Mouse (Mus musculus): ENCODE data around the gene Hs1bp3. TPM values are rescaled to one million over a fixed set of nuclear protein-coding genes. Genes with fewer than 3 reads are reported as not detected.

The Hs1bp3 gene
- polyA plus RNA-seq, 2 experiments: 2.3 to 2.4 TPM

DNA sequence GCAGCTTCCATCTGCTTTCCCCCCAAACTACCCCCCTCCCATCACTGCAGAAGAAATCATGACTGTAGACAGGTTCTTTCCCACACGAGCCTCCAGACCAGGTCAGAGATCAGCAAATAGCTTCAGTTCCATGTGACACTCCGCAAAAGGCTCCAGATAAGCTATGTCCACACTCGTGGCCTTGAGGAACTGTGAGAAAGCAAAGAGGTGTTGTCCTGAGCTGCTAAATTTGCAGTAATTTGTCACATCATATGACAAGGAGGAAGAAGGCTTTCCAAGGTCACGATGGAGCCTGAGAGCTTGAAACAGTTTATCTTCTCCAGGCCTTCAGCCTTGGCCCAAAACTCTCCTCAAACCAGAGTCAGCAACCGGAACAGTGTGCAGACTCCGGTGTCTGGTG is 70.6 kb downstream of the Hs1bp3 start:
- H3K36me3 ChIP-seq (replicated peaks; ENCODE audit: control insufficient read depth, insufficient read depth, low read depth): no peaks in the 10 kb centered on the region
- TF ChIP-seq EP300 (IDR thresholded peaks at IDR 0.05; ENCODE audit: low read depth): no peak
- TF ChIP-seq CTCF (IDR thresholded peaks at IDR 0.05; ENCODE audit: low read depth): no peak
- ATAC-seq (ENCODE audit: insufficient read depth) (no peak), DNase-seq (ENCODE audit: low read depth in 3 of 3, low spot score in 3 of 3) (no peak)
- H3K4me3 ChIP-seq (ENCODE audit: insufficient read depth in 1 of 2, low read depth in 2 of 2, low read length in 2 of 2): no peak overlapping the region
- H3K4me1 ChIP-seq (replicated peaks; ENCODE audit: control insufficient read depth in 2 of 2, insufficient read depth in 2 of 2, low read length in 1 of 2): peaks cover 0 to 1% of the 10 kb centered on the region in 2 experiments; a peak in 1 of 4 replicates
- H3K27me3 ChIP-seq (ENCODE audit: control insufficient read depth, insufficient read depth, low read length): no peaks in the 10 kb centered on the region
- H3K9me3 ChIP-seq (ENCODE audit: control insufficient read depth, low read length): no peaks in the 10 kb centered on the region
- H3K27ac ChIP-seq: no peak overlapping the region
- no peak overlapping the region for H3K4me2 ChIP-seq (ENCODE audit: low read depth)
- WGBS (ENCODE audit: insufficient replicate concordance): 53% methylated on average over 6 of the region's 6 CpGs
- no peak overlapping the region for H3K9ac ChIP-seq (replicated peaks)

DNA sequence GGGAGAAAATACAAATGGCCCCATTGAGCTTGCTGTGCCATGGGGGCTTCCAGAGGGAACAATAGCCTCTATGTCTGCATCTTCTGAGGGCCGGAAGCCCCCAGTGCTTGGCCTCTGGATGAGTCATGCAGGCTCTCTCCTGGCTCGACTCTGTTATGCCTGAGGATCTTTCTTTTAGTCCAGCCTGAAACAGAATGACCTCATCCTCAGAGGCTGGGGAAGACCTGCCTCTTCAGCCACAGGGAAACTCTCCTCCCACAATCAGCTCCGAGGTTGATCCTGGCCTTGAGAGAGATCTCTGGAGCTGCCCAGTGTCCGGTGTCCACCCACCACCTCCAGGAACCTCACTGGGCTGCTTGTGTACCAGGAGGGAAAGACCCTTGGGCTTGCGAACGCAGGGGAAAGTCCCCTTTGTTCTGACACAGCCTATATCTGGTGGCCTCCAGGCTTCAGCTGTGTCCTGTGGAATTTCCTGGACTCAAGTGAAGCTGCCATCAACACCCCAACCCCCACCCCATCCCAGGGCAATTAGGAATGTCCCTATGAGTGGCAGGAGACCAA is 73.3 kb downstream of the Hs1bp3 start:
- DNase-seq (ENCODE audit: low read depth in 3 of 3, low spot score in 3 of 3): no peak
- no peak for TF ChIP-seq EP300 (IDR thresholded peaks at IDR 0.05; ENCODE audit: low read depth)
- ATAC-seq (ENCODE audit: insufficient read depth): peak; percentile 51; the same call in 1 of the 2 replicates
- no peaks in the 10 kb centered on the region for H3K27me3 ChIP-seq (ENCODE audit: control insufficient read depth, insufficient read depth, low read length)
- H3K9ac ChIP-seq (replicated peaks): no peak overlapping the region
- H3K4me1 ChIP-seq (replicated peaks; ENCODE audit: control insufficient read depth in 2 of 2, insufficient read depth in 2 of 2, low read length in 1 of 2): peaks cover 0 to 1% of the 10 kb centered on the region in 2 experiments; a peak in 1 of 4 replicates
- no peak overlapping the region for H3K4me3 ChIP-seq (ENCODE audit: insufficient read depth in 1 of 2, low read depth in 2 of 2, low read length in 2 of 2)
- 31% methylated on average over 6 of the region's 6 CpGs for WGBS (ENCODE audit: insufficient replicate concordance)
- no peaks in the 10 kb centered on the region for H3K36me3 ChIP-seq (replicated peaks; ENCODE audit: control insufficient read depth, insufficient read depth, low read depth)
- no peak overlapping the region for H3K27ac ChIP-seq
- no peak overlapping the region for H3K4me2 ChIP-seq (ENCODE audit: low read depth)
- no peaks in the 10 kb centered on the region for H3K9me3 ChIP-seq (ENCODE audit: control insufficient read depth, low read length)

GRCm38 (mm10) chr12:8387281-8387680 is 74.0 kb downstream of the Hs1bp3 start:
- Histone ChIP-seq H3K4me2 (ENCODE audit: low read depth) (no peak overlapping the region), H3K4me3 (ENCODE audit: insufficient read depth in 1 of 2, low read depth in 2 of 2, low read length in 2 of 2) (no peak overlapping the region), H3K27ac (no peak overlapping the region), H3K27me3 (ENCODE audit: control insufficient read depth, insufficient read depth, low read length) (no peaks in the 10 kb centered on the region), H3K9me3 (ENCODE audit: control insufficient read depth, low read length) (no peaks in the 10 kb centered on the region), H3K9ac (replicated peaks) (no peak overlapping the region), H3K4me1 (replicated peaks; ENCODE audit: control insufficient read depth in 2 of 2, insufficient read depth in 2 of 2, low read length in 1 of 2) (peaks cover 0 to 1% of the 10 kb centered on the region in 2 experiments; a peak in 1 of 4 replicates), H3K36me3 (replicated peaks; ENCODE audit: control insufficient read depth, insufficient read depth, low read depth) (no peaks in the 10 kb centered on the region)
- TF ChIP-seq CTCF (IDR thresholded peaks at IDR 0.05; ENCODE audit: low read depth): no peak
- no peak for TF ChIP-seq EP300 (IDR thresholded peaks at IDR 0.05; ENCODE audit: low read depth)
- ATAC-seq (ENCODE audit: insufficient read depth): no peak
- 69% methylated on average over 1 of the region's 1 CpGs for WGBS (ENCODE audit: insufficient replicate concordance)
- DNase-seq (ENCODE audit: low read depth in 3 of 3, low spot score in 3 of 3): no peak

DNA sequence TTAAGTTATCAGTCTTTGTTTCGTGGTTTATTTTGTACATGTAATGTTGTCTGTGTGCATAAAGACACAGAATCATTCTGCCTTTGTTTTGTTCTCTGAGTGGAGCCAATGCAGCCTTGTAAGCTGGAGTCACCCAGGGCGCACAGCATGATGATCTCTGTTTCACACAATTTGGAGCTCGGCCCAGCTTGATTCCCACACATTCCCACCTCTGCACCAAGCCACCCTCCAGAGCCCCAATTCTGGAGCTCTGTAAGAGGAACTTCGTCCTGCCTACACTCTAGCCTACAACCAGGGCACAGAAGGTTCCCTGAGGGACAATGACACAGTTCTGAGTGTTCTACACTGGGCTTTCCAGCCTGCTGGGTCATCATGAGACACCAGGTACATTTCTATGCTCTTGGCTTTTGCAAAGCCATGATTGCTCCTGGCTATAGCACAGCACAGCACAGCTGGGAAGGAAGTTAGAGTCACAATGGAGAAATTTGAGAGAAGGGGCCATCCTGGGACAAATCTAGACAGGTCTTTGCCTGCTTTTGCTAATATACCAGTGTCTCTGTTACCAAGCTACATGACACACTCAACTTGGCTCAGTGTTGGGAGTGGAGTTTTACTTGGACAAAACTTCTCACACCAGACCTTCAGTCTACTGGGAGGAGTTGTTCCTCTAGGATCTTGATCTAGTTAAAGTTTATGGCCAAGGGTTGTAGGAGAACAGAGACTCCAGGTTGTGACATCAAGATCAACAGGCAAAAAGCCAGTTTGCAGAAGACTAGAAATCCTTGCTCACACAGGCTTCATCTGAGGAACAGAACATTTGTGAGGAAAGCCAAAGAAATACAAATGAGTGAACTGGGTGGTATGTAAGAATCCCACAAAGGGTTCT is 75.5 kb downstream of the Hs1bp3 start:
- no peak for DNase-seq (ENCODE audit: low read depth in 3 of 3, low spot score in 3 of 3)
- H3K27ac ChIP-seq: no peak overlapping the region
- H3K9me3 ChIP-seq (ENCODE audit: control insufficient read depth, low read length): no peaks in the 10 kb centered on the region
- H3K4me1 ChIP-seq (replicated peaks; ENCODE audit: control insufficient read depth in 2 of 2, insufficient read depth in 2 of 2, low read length in 1 of 2): peaks cover 0 to 1% of the 10 kb centered on the region in 2 experiments; a peak in 2 of 4 replicates
- no peak for ATAC-seq (ENCODE audit: insufficient read depth)
- H3K27me3 ChIP-seq (ENCODE audit: control insufficient read depth, insufficient read depth, low read length): no peaks in the 10 kb centered on the region
- H3K4me2 ChIP-seq (ENCODE audit: low read depth): no peak overlapping the region
- TF ChIP-seq CTCF (IDR thresholded peaks at IDR 0.05; ENCODE audit: low read depth): no peak
- TF ChIP-seq EP300 (IDR thresholded peaks at IDR 0.05; ENCODE audit: low read depth): no peak
- whole genome bisulfite sequencing (ENCODE audit: insufficient replicate concordance): 42% methylated on average over 4 of the region's 4 CpGs
- no peak overlapping the region for H3K9ac ChIP-seq (replicated peaks)
- no peaks in the 10 kb centered on the region for H3K36me3 ChIP-seq (replicated peaks; ENCODE audit: control insufficient read depth, insufficient read depth, low read depth)
- no peak overlapping the region for H3K4me3 ChIP-seq (ENCODE audit: insufficient read depth in 1 of 2, low read depth in 2 of 2, low read length in 2 of 2)

DNA sequence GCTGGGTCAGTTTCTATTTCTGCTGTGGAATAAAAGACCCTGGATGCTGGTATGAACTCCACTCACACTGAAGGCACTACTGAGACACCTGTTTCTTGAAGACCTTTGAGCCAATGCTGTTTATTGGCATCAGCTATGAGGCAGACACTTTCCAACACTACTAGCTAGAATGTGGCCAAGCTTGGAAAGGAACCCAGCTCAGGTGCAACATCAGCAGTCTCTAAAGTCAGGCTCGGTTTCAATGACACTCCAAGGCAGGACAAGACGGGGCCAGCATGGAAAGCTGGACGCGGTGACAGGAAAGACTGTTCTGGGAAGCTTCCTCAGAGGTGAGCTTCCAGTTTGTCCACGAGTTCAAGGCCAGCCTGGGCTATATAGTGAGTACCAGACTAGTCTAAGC is 80.0 kb downstream of the Hs1bp3 start:
- Histone ChIP-seq H3K9me3 (ENCODE audit: control insufficient read depth, low read length) (no peaks in the 10 kb centered on the region), H3K36me3 (replicated peaks; ENCODE audit: control insufficient read depth, insufficient read depth, low read depth) (no peaks in the 10 kb centered on the region), H3K27ac (no peak overlapping the region), H3K9ac (replicated peaks) (no peak overlapping the region), H3K4me3 (ENCODE audit: insufficient read depth in 1 of 2, low read depth in 2 of 2, low read length in 2 of 2) (no peak overlapping the region), H3K4me1 (replicated peaks; ENCODE audit: control insufficient read depth in 2 of 2, insufficient read depth in 2 of 2, low read length in 1 of 2) (no peaks in the 10 kb centered on the region; a peak in 1 of 4 replicates), H3K4me2 (ENCODE audit: low read depth) (no peak overlapping the region), H3K27me3 (ENCODE audit: control insufficient read depth, insufficient read depth, low read length) (no peaks in the 10 kb centered on the region)
- TF ChIP-seq CTCF (IDR thresholded peaks at IDR 0.05; ENCODE audit: low read depth) (no peak), EP300 (IDR thresholded peaks at IDR 0.05; ENCODE audit: low read depth) (no peak)
- WGBS (ENCODE audit: insufficient replicate concordance): 63% methylated on average over 5 of the region's 5 CpGs
- ATAC-seq (ENCODE audit: insufficient read depth) (no peak), DNase-seq (ENCODE audit: low read depth in 3 of 3, low spot score in 3 of 3) (no peak)

Other genes with a start within 250 kb of the Hs1bp3 start
- 10.4 and 13.3 TPM in 2 replicates for gene Ldah, start 105.3 kb upstream of the Hs1bp3 start, polyA plus RNA-seq (2012; rRNA removed)
- gene Ldah, start 105.3 kb upstream of the Hs1bp3 start, polyA plus RNA-seq (2014; fragmentation: Nextera tagmentation; extraction: Ambion mirVana): 21.2 and 22.4 TPM in 2 replicates
- not detected in 2 replicates for gene Gdf7, start 11.5 kb upstream of the Hs1bp3 start, polyA plus RNA-seq (2012; rRNA removed)
- gene Gdf7, start 11.5 kb upstream of the Hs1bp3 start, polyA plus RNA-seq (2014; fragmentation: Nextera tagmentation; extraction: Ambion mirVana): not detected in 2 replicates
- gene Rhob, start 186.6 kb downstream of the Hs1bp3 start, polyA plus RNA-seq (2012; rRNA removed): 14.1 and 15.2 TPM in 2 replicates
- 6.3 and 6.9 TPM in 2 replicates for gene Rhob, start 186.6 kb downstream of the Hs1bp3 start, polyA plus RNA-seq (2014; fragmentation: Nextera tagmentation; extraction: Ambion mirVana)

All from liver, embryonic 14.5 days (tissue).